Mouse (Mus musculus) heart, embryonic 14.5 days (tissue): ENCODE measurements around the gene Zfp874b. TPM values are rescaled to one million over a fixed set of nuclear protein-coding genes. Genes with fewer than 3 reads are reported as not detected.
"Not testable (repeated sequence)": the region's sequence is repeated elsewhere in the genome, so short reads cannot be mapped to it uniquely, and the experiment has no call there.

Source experiments
- ATAC-seq: fragments of 200-750 bp; cut with Nextera tagmentation; 2 replicates; pipeline ENCODE4 v1.8.0; 2017; ENCODE audit warnings: low read depth, moderate TSS enrichment; ENCODE audit not compliant: insufficient number of reproducible peaks, insufficient read depth, low FRiP score
- H3K27ac ChIP-seq, 2 experiments: fragments of 200-500 bp in 1 of 2; fragments of 300-500 bp in 1 of 2; sonication (generic) in 1 of 2; replicated peaks in 1 of 2; 2 replicates each; pipeline ENCODE4 v1.5.1; 2012 to 2014; ENCODE audit warnings: low read depth in 2 of 2, low read length in 2 of 2, control low read depth in 1 of 2, mild to moderate bottlenecking in 1 of 2, mixed read lengths in 1 of 2; ENCODE audit not compliant: control insufficient read depth in 1 of 2, insufficient read depth in 1 of 2
- H3K27me3 ChIP-seq: fragments of 300-500 bp; sonication (generic); 2 replicates; pipeline ENCODE4 v1.6.1; 2014; ENCODE audit warnings: mild to moderate bottlenecking, low read length, control low read depth; ENCODE audit not compliant: control insufficient read depth, insufficient read depth
- H3K36me3 ChIP-seq: fragments of 300-500 bp; sonication (generic); 2 replicates; pipeline ENCODE4 v1.6.1; 2014; ENCODE audit warnings: mild to moderate bottlenecking, control low read depth, low read length, mixed read lengths; ENCODE audit not compliant: control insufficient read depth, insufficient read depth
- H3K4me1 ChIP-seq, 2 experiments: fragments of 200-500 bp in 1 of 2; fragments of 300-500 bp in 1 of 2; sonication (generic) in 1 of 2; 2 replicates each; pipeline ENCODE4 v1.6.1; 2012 to 2014; ENCODE audit warnings: low read length in 2 of 2, control low read depth in 1 of 2, mixed read lengths in 1 of 2; ENCODE audit not compliant: control insufficient read depth in 2 of 2, insufficient read depth in 2 of 2
- H3K4me2 ChIP-seq: fragments of 300-500 bp; sonication (generic); 2 replicates; pipeline ENCODE4 v1.6.1; 2014; ENCODE audit warnings: mild to moderate bottlenecking, low read length
- H3K4me3 ChIP-seq, 2 experiments: fragments of 200-500 bp in 1 of 2; fragments of 300-500 bp in 1 of 2; sonication (generic) in 1 of 2; 2 replicates each; pipeline ENCODE4 v1.5.1; 2012 to 2014; ENCODE audit warnings: low read length in 2 of 2, mild to moderate bottlenecking in 2 of 2, control low read depth in 1 of 2, low read depth in 1 of 2, moderate library complexity in 1 of 2; ENCODE audit not compliant: control insufficient read depth in 1 of 2, insufficient read depth in 1 of 2
- H3K9ac ChIP-seq: fragments of 300-500 bp; sonication (generic); 2 replicates; pipeline ENCODE4 v1.6.1; 2014; ENCODE audit warnings: mild to moderate bottlenecking, low read length
- H3K9me3 ChIP-seq: fragments of 300-500 bp; sonication (generic); 2 replicates; pipeline ENCODE4 v1.6.1; 2016; ENCODE audit warnings: low read length, control low read depth; ENCODE audit not compliant: control insufficient read depth
- WGBS: fragments of 180-500 bp; shearing (Covaris S2); extraction: QIAGEN DNeasy Blood & Tissue Kit; methylation state at CpG from one replicate; pipeline ENCODE4 v1.1.7; 2014; 5-methylcytosine and 5-hydroxymethylcytosine counted together
- polyA plus RNA-seq: library from polyadenylated mRNA; unstranded; fragments of >200 nt; fragmentation: Nextera tagmentation; extraction: Ambion mirVana; gene quantifications from 2 replicates; pipeline ENCODE4 v1.2.1, GENCODE M21; 2014

The Zfp874b gene
- polyA plus RNA-seq, 1 experiment from 2014 or later = 2.6 TPM

DNA sequence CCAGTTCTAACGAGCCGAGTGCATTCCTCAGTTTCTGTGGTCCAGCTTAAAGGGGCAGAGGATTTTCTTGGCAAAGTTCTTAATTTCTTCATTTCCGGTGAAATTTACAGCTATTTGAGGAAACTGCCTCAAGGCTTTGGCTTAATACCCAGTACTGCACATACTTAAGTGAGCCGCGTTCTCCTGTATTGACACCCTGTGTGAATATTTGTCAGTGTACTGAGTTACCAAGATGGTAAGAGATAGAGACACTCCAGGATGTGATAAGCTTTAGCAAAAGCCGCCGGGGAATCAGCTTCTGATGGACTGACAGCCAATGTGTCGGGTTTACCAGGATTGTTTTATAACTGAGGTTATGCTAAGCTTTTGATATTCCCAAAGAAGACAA lies 360 bp upstream of the Zfp874b start:
- H3K27ac ChIP-seq = peak overlapping the region; percentile 40 to 58; a peak in 3 of 4 replicates

GRCm38 (mm10) chr13:67481528-67481927 lies 2.5 kb downstream of the Zfp874b start:
- Histone ChIP-seq H3K4me2 (no peak overlapping the region), H3K27me3 (no peaks in the 10 kb centered on the region), H3K9ac (no peak overlapping the region), H3K36me3 (0 out of 2 replicates have a peak, but pooled peaks cover 5% of the 10 kb centered on the region), H3K4me1 (peaks cover 0 to 6% of the 10 kb centered on the region in 2 experiments; a peak in 1 of 4 replicates), H3K9me3 (no peaks in the 10 kb centered on the region), H3K27ac (no peak overlapping the region), H3K4me3 (no peak overlapping the region)
- 57% methylated on average over 4 of the region's 4 CpGs for WGBS
- no peak for ATAC-seq

More for the DNA sequence above, 360 bp upstream of the Zfp874b start:
- ATAC-seq = peak; percentile 33; the same call in 1 of the 2 replicates
- Histone ChIP-seq H3K4me3 (peak overlapping the region; percentile 69 to 80), H3K27me3 (no peaks in the 10 kb centered on the region), H3K4me2 (peak overlapping the region; percentile 87), H3K36me3 (peaks cover 16% of the 10 kb centered on the region; the same call in 1 of the 2 replicates), H3K9ac (peak overlapping the region; percentile 76), H3K9me3 (no peaks in the 10 kb centered on the region), H3K4me1 (peaks cover 0 to 6% of the 10 kb centered on the region in 2 experiments; a peak in 1 of 4 replicates)
- WGBS = 12% methylated on average over 8 of the region's 8 CpGs

GRCm38 (mm10) chr13:67469274-67469673 lies 14.8 kb downstream of the Zfp874b start:
- ATAC-seq = no peak
- Histone ChIP-seq H3K36me3 (peaks cover 25% of the 10 kb centered on the region), H3K9me3 (0 out of 2 replicates have a peak, but pooled peaks cover 10% of the 10 kb centered on the region), H3K27me3 (no peaks in the 10 kb centered on the region), H3K27ac (no peak overlapping the region), H3K4me1 (no peaks in the 10 kb centered on the region), H3K4me2 (no peak overlapping the region), H3K9ac (no peak overlapping the region), H3K4me3 (no peak overlapping the region)
- 82% methylated on average over 3 of the region's 3 CpGs for WGBS

DNA sequence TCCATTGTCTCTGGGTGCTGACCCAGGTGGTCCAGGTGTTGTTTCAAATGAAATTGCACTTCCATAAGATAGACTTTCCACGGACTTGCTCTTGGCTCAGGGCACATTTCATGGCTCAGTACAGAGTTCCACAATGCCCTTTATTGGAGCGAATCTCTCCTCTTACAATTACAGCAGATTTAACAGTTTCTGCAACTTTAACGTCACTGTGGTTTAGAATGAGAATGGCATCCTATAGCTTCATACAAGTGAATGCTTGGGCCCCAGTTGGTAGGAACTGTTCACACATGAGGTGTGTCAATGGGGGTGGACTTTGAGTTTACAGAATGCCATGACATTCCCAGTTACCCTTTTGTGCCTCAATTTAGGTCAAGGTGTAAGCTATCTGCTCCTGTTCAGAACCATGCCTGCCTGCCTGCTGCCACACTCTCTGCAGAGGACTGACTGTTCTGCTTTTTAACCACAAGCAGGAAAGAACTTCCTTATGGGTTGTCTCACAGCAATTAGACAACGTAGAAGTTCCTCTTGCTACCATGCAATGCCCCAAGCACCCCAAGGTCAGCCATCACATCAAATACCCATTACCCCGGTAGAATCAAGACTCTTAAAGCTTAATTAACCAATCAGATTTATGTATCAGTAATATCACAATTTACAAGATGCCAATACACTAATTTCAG lies 20.4 kb downstream of the Zfp874b start:
- H3K4me1 ChIP-seq, H3K27me3 ChIP-seq, H3K9me3 ChIP-seq, H3K4me3 ChIP-seq, ATAC-seq, H3K27ac ChIP-seq, H3K36me3 ChIP-seq, H3K4me2 ChIP-seq, H3K9ac ChIP-seq: not testable (repeated sequence)
- 84% methylated on average over 2 of the region's 5 CpGs for WGBS

DNA sequence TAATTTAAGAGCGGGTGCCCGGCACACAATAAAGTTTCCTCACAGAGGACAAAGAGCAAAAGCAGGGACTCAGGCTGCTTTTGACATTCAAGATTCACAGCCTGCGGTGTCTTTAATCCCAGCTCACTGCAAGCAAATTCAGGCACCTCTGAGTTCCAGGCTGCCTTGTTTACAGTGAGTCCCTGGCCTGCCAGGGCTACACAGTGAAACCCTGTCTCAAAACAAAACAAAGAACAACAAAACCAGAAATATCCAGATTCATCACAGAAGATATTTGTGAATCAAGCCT lies 32.1 kb downstream of the Zfp874b start:
- Histone ChIP-seq H3K9me3 (no peaks in the 10 kb centered on the region), H3K4me1 (no peaks in the 10 kb centered on the region), H3K4me3 (peak overlapping the region; percentile 64; a peak in 3 of 4 replicates), H3K27me3 (no peaks in the 10 kb centered on the region), H3K4me2 (peak overlapping the region; percentile 70), H3K27ac (peak overlapping the region; percentile 45 to 61; a peak in 2 of 4 replicates), H3K9ac (peak overlapping the region; percentile 69), H3K36me3 (peaks cover 20% of the 10 kb centered on the region)
- no peak for ATAC-seq
- 12% methylated on average over 3 of the region's 3 CpGs for WGBS

DNA sequence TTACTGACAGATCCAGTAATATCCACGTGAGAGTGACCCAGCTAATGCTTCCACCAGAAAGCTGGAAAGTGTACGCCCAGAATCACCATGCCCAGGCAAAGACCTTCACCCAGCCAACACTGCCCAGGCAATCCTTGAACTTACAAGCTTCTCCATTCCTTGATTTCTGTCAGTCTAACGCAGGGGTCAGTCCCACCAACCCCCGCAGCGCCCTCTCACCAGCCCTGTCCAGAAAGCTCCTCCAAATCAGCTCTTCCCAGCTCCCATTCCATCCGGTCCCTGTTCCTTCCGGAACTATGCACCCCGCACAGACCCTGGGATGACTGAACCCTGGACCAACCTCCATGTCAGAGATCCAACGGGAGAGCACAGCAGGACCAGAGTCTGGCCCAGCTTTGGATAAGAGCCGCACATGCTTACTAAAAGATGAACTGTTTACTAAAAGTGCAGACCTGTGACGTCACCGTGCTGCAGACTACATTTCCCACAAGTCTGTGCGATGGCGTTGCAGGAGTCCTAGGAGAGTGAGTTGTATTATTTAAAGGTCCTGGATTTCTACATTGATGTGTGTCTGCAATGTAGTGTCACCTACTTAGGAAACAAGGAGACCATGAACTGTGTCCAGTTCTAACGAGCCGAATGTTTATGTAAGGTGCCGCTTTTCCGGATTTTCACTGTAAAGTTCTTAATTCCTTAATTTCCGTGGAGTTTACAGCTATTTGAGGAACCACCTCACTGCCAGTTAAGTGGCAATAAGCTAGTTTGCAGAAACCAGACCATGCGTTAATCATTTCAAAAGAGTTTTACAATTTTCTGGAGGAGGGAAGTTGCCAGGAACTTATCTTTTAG lies 32.7 kb downstream of the Zfp874b start, which contains the start of gene Zfp874a:
Gene Zfp874a (minus strand): TSS at position 453 of the 849 bp plus-strand sequence.
- Histone ChIP-seq H3K4me3 (peak within 1 kb of the TSS; percentile 64), H3K4me2 (peak within 1 kb of the TSS; percentile 70), H3K36me3 (peaks cover 24% of the 10 kb centered on the region), H3K4me1 (no peaks in the 10 kb centered on the region), H3K9ac (peak within 1 kb of the TSS; percentile 69), H3K9me3 (no peaks in the 10 kb centered on the region), H3K27me3 (no peaks in the 10 kb centered on the region), H3K27ac (peak within 1 kb of the TSS; percentile 45 to 61)
- peak; percentile 96 for ATAC-seq
- 1% methylated on average over 20 of the region's 20 CpGs for WGBS

DNA sequence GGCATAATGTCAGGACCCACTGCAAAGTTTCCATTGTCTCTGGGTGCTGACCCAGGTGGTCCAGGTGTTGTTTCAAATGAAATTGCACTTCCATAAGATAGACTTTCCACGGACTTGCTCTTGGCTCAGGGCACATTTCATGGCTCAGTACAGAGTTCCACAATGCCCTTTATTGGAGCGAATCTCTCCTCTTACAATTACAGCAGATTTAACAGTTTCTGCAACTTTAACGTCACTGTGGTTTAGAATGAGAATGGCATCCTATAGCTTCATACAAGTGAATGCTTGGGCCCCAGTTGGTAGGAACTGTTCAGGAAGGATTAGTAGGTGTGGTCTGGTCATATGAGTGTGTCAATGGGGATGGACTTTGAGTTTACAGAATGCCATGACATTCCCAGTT lies 47.0 kb downstream of the Zfp874b start:
- H3K4me3 ChIP-seq, ATAC-seq, H3K9me3 ChIP-seq, H3K27me3 ChIP-seq, H3K9ac ChIP-seq, H3K27ac ChIP-seq, H3K4me1 ChIP-seq, H3K4me2 ChIP-seq: not testable (repeated sequence)
- peaks cover 17% of the 10 kb centered on the region; the same call in 1 of the 2 replicates for H3K36me3 ChIP-seq
- no CpG with 5 or more reads among the region's 3 CpGs for WGBS
